Mouse (Mus musculus) embryonic facial prominence, embryonic 15.5 days (tissue): Measurements from ENCODE around the gene Gtf2h2. TPM values are rescaled to one million over a fixed set of nuclear protein-coding genes. Genes with fewer than 3 reads are reported as not detected.

Experiments used
- ATAC-seq: fragments of 200-750 bp; cut with Nextera tagmentation; 2 replicates; pipeline ENCODE4 v1.8.0; 2017; ENCODE audit warnings: low read depth, moderate TSS enrichment; ENCODE audit not compliant: insufficient number of reproducible peaks, low FRiP score, low TSS enrichment
- H3K27ac ChIP-seq: fragments of 300-500 bp; sonication (generic); replicated peaks from 2 replicates; pipeline ENCODE4 v1.5.1; 2015; ENCODE audit warnings: mild to moderate bottlenecking, inconsistent platforms
- H3K27me3 ChIP-seq: fragments of 300-500 bp; sonication (generic); 2 replicates; pipeline ENCODE4 v1.6.1; 2015; ENCODE audit warnings: inconsistent platforms
- H3K36me3 ChIP-seq: fragments of 300-500 bp; sonication (generic); 2 replicates; pipeline ENCODE4 v1.6.1; 2015; ENCODE audit warnings: mild to moderate bottlenecking, inconsistent platforms
- H3K4me1 ChIP-seq: fragments of 300-500 bp; sonication (generic); 2 replicates; pipeline ENCODE4 v1.6.1; 2015; ENCODE audit warnings: inconsistent platforms
- H3K4me2 ChIP-seq: fragments of 300-500 bp; sonication (generic); replicated peaks from 2 replicates; pipeline ENCODE4 v1.6.1; 2015; ENCODE audit warnings: mild to moderate bottlenecking, inconsistent platforms
- H3K4me3 ChIP-seq: fragments of 300-500 bp; sonication (generic); replicated peaks from 2 replicates; pipeline ENCODE4 v1.5.1; 2015; ENCODE audit warnings: mild to moderate bottlenecking, inconsistent platforms
- H3K9ac ChIP-seq: fragments of 300-500 bp; sonication (generic); 2 replicates; pipeline ENCODE4 v1.6.1; 2015; ENCODE audit warnings: inconsistent platforms
- H3K9me3 ChIP-seq: fragments of 300-500 bp; sonication (generic); replicated peaks from 2 replicates; pipeline ENCODE4 v1.6.1; 2016; ENCODE audit warnings: inconsistent platforms
- WGBS: fragments of 180-500 bp; shearing (Covaris S2); methylation state at CpG from one replicate; pipeline ENCODE4 v1.1.7; 2015; 5-methylcytosine and 5-hydroxymethylcytosine counted together
- polyA plus RNA-seq: library from polyadenylated mRNA; unstranded; fragments of >200 nt; fragmentation: Nextera tagmentation; extraction: Ambion mirVana; gene quantifications from 2 replicates; pipeline ENCODE4 v1.2.1, GENCODE M21; 2015

Gtf2h2 gene
- polyA plus RNA-seq, result 60.4 and 63.3 TPM in 2 replicates

DNA sequence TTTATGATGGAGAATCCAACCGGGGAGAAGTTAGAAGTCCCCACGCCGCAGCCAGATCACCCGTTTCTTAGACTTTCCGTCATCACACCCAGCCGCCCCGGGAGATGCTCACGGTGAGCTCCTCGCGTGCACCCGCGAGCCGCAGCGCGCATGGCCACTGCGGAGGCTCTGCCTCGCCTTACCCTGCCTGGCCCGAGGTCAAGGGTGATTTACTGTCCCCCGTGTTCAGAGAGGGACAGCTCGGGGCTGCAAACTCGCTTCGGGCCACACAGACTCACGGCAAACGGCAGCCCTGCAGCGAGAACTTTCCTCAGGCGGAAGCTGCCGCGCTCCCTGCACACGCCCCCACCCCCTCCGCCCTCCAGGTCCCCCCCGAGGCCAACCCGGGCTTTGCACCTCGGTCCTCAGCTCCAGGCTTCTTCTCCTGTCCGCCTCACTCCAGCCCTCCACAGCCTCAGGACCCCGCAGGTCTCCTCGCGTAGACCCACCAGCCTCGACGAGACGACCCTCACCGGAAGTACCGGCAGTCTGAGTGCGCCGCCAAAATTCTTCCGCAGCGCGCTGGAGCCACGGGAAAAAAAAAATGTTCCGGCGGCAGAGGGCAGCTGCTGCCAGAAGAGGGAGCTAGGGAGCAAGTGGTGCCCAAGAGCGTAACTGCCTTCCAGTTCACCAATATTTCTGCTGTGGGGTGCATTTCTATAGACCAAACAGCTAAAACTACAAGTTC is at the start of gene Gtf2h2:
Gene Gtf2h2, minus strand, starts transcription at position 519 of the 727 bp plus-strand sequence.
- peaks cover 9% of the 10 kb centered on the region; the same call in 1 of the 2 replicates for H3K4me1 ChIP-seq
- H3K9ac ChIP-seq, result peak within 1 kb of the TSS; percentile 93
- peak within 1 kb of the TSS; percentile 68 for H3K4me2 ChIP-seq
- H3K36me3 ChIP-seq, result peaks cover 13% of the 10 kb centered on the region
- H3K4me3 ChIP-seq, result peak within 1 kb of the TSS; percentile 92
- WGBS, result under 1% methylated on average over 51 of the region's 51 CpGs
- H3K27ac ChIP-seq, result peak within 1 kb of the TSS; percentile 85
- ATAC-seq, result peak; percentile 74
- H3K9me3 ChIP-seq, result no peaks in the 10 kb centered on the region
- H3K27me3 ChIP-seq, result no peaks in the 10 kb centered on the region

DNA sequence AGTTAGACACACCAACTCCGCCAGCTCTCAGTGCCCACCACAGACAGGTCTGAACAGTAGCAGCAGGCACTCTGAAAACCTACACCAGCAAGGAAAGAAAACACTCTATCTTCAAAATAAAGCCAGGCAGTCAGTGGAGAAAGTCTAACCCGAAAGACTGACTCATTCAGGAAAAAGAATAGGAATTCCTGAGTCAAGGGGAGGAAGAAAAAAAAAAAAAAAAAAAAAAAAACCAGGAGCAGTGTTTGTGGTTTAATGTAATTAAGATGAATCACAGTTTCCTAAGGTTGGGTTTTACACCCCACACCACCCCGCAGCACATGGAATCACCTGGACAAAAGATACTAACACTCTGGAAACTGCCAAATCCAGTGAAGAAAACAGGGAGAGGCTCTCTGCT is 43.8 kb upstream of the Gtf2h2 start:
- no peak overlapping the region for H3K27ac ChIP-seq
- H3K4me2 ChIP-seq, result no peak overlapping the region
- no peak for ATAC-seq
- H3K4me3 ChIP-seq, result no peak overlapping the region
- H3K9ac ChIP-seq, result no peak overlapping the region
- H3K36me3 ChIP-seq, result no peaks in the 10 kb centered on the region
- WGBS, result 61% methylated on average over 3 of the region's 3 CpGs
- H3K4me1 ChIP-seq, result no peaks in the 10 kb centered on the region
- no peaks in the 10 kb centered on the region for H3K27me3 ChIP-seq
- H3K9me3 ChIP-seq, result no peaks in the 10 kb centered on the region

DNA sequence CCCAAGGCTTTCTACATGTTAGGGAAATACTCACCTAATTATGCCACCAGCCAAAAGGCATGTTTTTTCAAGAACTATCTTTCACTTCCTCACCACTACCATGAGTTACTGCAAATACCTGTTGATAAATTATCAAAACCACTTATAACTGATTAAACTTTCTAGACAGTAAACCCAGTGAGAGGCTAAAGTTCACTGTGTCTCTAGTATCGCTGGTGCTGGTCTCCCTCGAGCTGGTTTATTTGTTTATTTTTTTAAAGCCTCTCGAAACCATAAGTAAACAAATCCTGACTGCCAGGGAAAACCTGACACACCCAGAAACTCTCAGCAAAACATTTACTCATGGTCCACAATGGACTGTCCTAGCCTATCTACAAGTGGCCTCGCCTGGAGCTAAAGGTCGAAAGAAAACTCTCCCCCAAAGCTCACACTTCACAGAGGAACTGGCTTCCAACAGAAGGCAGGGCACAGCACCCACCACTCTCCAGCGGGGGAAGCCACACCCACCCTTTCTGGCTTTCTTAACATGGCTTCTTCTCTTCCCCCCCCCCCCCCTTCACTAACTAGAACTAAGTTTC is 40.5 kb upstream of the Gtf2h2 start:
- Histone ChIP-seq H3K27ac (no peak overlapping the region), H3K36me3 (no peaks in the 10 kb centered on the region), H3K4me3 (no peak overlapping the region), H3K9me3 (no peaks in the 10 kb centered on the region), H3K27me3 (no peaks in the 10 kb centered on the region), H3K4me2 (no peak overlapping the region), H3K9ac (no peak overlapping the region), H3K4me1 (no peaks in the 10 kb centered on the region)
- WGBS, result 55% methylated on average over 6 of the region's 6 CpGs
- no peak for ATAC-seq

DNA sequence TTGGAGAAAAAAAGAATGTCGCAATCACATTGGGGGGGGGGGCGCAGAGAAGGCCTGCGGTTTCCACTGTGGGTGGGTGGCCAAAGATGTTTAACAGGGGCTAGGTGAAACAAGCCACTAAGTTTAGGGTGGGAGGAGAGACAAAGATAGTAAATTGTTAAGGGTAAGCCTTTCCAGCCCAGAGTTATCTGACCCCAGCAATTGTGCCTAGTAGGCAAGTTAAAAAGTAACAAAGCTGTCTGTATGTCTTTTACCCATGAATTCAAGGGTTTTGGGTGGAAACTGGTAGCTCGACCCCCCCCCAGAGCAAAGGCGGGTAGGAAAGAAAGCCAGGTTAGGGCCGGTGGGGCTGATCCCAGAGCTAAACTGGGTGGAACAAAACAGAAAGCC is 34.3 kb upstream of the Gtf2h2 start:
- no peak for ATAC-seq
- Histone ChIP-seq H3K36me3 (no peaks in the 10 kb centered on the region), H3K9ac (no peak overlapping the region), H3K4me2 (no peak overlapping the region), H3K4me1 (no peaks in the 10 kb centered on the region), H3K27me3 (no peaks in the 10 kb centered on the region), H3K27ac (no peak overlapping the region), H3K9me3 (no peaks in the 10 kb centered on the region), H3K4me3 (no peak overlapping the region)
- WGBS, result 67% methylated on average over 6 of the region's 6 CpGs

DNA sequence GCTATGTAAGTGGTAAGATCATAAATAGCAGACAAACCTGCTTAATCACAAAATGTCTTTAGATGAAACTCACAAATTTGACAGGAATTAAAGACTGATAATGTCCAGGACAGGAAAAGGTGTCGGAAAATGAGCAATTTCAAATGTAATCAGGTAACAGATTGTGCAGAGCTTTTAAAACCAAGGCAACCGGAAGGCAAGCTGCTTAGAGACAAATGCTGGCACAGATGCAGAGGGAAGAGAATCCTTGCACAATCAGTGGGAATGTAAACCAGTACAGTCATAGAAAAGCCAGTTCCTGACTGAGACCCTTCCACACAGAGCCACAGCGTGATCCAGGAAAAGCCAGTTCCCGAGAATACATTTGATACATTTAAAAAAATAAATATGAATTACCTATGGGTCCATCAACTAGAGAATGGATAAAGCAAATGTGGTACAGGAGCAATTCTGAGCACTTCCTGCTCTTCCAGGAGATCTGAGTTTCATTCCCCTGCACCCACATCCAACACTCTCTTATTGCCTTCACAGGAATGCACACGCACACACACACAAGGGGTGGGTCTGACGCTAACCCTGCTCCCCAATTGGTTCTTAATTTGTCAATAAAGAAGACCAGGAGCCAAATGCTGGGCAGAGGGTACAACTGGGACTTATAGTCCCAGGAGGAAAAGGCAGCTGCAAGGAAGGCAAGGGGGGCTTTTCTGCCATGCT is 33.7 kb upstream of the Gtf2h2 start:
- H3K36me3 ChIP-seq, result no peaks in the 10 kb centered on the region
- WGBS, result 62% methylated on average over 6 of the region's 6 CpGs
- no peaks in the 10 kb centered on the region for H3K9me3 ChIP-seq
- no peaks in the 10 kb centered on the region for H3K27me3 ChIP-seq
- H3K4me1 ChIP-seq, result no peaks in the 10 kb centered on the region
- H3K4me3 ChIP-seq, result no peak overlapping the region
- H3K4me2 ChIP-seq, result no peak overlapping the region
- ATAC-seq, result no peak
- no peak overlapping the region for H3K27ac ChIP-seq
- no peak overlapping the region for H3K9ac ChIP-seq

DNA sequence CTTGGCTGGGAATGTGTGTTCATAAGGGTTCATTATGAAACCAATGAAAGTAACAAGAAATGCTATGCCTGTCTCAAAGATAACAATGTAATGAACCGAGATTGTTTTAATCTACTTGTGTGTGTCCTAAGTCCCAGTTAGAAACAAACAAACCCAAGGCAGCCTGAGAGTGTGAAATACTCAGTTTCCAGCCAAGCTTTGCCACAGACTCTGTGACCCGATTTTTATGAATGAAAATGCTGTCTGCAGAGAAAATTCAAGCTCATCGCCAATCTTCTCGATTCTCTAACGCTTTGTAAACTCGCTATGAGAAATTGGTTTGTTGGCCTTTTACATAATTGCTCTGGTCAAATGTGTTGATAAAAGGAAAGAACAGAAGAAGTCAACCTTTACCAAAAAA is 32.5 kb upstream of the Gtf2h2 start:
- H3K27me3 ChIP-seq, result no peaks in the 10 kb centered on the region
- no peaks in the 10 kb centered on the region for H3K36me3 ChIP-seq
- no peak overlapping the region for H3K4me3 ChIP-seq
- no peak overlapping the region for H3K9ac ChIP-seq
- H3K4me2 ChIP-seq, result no peak overlapping the region
- WGBS, result 87% methylated on average over 6 of the region's 6 CpGs
- no peaks in the 10 kb centered on the region for H3K4me1 ChIP-seq
- ATAC-seq, result no peak
- no peaks in the 10 kb centered on the region for H3K9me3 ChIP-seq
- no peak overlapping the region for H3K27ac ChIP-seq

DNA sequence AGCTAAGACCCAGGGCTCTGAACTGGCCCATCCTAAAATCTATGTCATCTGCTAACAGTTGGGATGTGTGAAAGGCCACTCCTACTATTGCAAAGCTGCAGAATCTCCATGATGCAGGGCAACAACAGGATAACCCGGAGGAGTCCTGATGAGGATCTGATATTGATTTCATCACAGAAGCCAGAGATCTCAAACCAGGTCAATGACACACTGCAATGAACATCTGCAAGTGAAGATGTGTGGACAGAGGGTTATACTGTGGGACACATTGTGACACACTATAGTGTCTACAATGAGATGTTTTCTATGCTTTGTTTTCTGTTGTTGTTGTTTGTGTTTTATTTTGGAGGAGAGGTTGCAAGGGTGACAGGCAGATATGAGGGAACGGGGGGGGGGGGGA is 31.3 kb upstream of the Gtf2h2 start:
- no peak overlapping the region for H3K27ac ChIP-seq
- H3K27me3 ChIP-seq, result no peaks in the 10 kb centered on the region
- no peaks in the 10 kb centered on the region for H3K36me3 ChIP-seq
- no peak overlapping the region for H3K4me2 ChIP-seq
- no peaks in the 10 kb centered on the region for H3K4me1 ChIP-seq
- no peak overlapping the region for H3K4me3 ChIP-seq
- H3K9ac ChIP-seq, result no peak overlapping the region
- no peak for ATAC-seq
- WGBS, result 89% methylated on average over 2 of the region's 2 CpGs
- no peaks in the 10 kb centered on the region for H3K9me3 ChIP-seq

DNA sequence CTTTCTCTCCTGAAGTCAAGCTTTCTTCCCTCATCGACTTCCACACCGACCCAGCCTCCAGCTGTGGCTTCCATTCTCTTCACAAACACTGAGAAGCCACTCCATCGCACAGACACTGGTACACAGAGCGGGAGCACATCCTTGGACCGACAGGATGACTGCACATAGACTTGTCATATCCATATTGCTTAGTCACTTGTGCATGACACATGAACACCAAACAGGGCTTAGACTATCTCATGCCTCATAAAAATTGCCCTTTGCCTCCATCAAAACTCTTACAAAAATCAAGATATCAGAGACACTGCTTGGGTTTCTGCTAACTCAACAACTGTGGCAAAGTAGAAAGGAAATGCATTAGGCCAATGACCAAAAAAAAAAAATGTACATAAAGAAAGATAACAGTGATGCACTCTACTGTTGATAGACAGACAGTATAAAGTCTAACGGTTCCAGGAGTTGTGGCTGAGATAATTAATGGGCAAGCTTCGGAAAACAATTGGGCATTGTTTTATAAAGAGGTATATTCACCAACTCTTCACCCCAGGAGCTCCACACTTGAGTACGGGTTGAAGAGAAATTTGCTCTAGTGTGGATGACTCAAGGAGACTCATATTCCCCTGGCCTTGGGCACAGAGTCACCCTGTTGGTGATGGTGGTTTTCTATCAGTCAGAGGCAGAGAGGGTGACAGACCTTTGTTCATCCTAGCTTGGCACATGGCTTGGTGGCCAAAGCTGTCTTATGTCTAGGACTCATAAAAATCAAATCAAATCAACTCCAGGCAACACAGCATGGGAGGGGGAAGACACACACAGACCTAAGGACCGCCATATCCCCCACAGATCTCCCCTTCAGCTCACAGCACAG is 29.6 kb upstream of the Gtf2h2 start:
- Histone ChIP-seq H3K9ac (no peak overlapping the region), H3K9me3 (no peaks in the 10 kb centered on the region), H3K27me3 (no peaks in the 10 kb centered on the region), H3K4me2 (no peak overlapping the region), H3K36me3 (no peaks in the 10 kb centered on the region), H3K4me3 (no peak overlapping the region), H3K4me1 (peaks cover under 1% of the 10 kb centered on the region), H3K27ac (no peak overlapping the region)
- no peak for ATAC-seq
- whole genome bisulfite sequencing, result 82% methylated on average over 9 of the region's 9 CpGs

DNA sequence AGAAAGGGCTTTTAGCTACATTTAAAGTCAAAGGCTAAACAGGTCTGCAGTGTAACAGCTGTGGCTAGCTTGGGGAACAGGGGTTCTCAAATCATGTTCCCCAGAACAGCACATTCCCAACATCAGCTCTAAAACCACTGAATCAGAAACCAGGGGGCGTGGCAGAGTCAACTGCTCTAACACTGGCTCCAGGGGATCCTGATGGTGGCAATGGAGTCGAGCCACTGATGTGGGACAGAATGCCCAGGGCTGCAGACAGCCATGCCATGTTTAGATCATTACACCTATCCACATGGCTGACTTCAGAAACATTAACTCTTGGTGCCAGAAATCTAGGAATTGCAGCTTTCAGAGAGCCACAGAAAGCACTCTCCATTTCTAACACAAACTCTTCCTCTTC is 26.8 kb upstream of the Gtf2h2 start:
- Histone ChIP-seq H3K9ac (no peak overlapping the region), H3K4me2 (no peak overlapping the region), H3K4me3 (no peak overlapping the region), H3K27me3 (no peaks in the 10 kb centered on the region), H3K36me3 (no peaks in the 10 kb centered on the region), H3K27ac (peak overlapping the region; percentile 72), H3K9me3 (no peaks in the 10 kb centered on the region), H3K4me1 (peaks cover 9% of the 10 kb centered on the region)
- WGBS, result 54% methylated on average over 2 of the region's 2 CpGs
- no peak for ATAC-seq

DNA sequence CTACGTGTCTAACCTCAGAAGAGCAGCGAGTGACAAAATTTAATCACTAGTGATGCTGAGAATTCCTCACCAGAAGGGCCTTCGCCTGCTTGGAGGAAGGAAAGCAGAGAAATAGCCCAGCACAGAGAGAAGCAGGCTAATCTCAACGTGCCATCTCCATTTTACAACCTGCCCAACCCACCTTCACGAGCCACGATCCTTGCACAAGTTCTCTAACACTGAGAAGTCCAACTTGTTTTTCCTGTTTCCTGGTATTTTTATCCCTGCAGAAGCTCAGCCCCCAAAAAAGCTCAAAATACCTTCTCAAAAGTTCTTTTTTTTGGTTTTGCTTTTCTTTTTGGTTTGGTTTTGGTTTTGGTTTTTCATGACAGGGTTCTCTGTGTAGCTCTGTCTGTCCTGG is 25.8 kb upstream of the Gtf2h2 start:
- no peak overlapping the region for H3K4me2 ChIP-seq
- no peaks in the 10 kb centered on the region for H3K27me3 ChIP-seq
- H3K9me3 ChIP-seq, result no peaks in the 10 kb centered on the region
- H3K4me1 ChIP-seq, result peaks cover 9% of the 10 kb centered on the region
- H3K36me3 ChIP-seq, result no peaks in the 10 kb centered on the region
- H3K27ac ChIP-seq, result peak overlapping the region; percentile 72
- H3K9ac ChIP-seq, result no peak overlapping the region
- WGBS, result 65% methylated on average over 6 of the region's 6 CpGs
- H3K4me3 ChIP-seq, result no peak overlapping the region
- ATAC-seq, result no peak

DNA sequence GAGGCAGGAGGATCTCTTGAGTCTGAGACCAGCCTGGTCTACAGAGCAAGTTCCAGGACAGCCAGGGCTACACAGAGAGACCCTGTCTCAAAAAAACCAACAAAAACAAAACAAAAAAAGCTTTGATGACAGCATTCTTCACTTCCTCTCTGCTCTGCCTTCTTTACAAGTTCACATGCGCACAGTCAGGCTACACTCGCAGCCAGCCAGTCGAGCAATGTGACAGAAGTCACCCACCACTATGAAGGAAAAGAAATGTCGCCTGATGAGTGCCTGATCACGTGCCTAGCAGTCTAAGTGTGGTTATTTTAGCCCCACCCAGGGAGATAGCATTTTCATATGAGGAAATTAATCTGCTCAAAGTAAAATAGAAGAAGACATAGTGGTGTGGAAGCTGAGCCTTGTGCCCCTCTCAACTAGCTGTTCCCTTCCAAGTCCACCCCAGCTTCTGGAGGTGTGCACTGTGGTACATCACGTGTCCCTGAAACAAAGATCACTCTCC is 25.3 kb upstream of the Gtf2h2 start:
- Histone ChIP-seq H3K4me3 (no peak overlapping the region), H3K36me3 (no peaks in the 10 kb centered on the region), H3K27me3 (no peaks in the 10 kb centered on the region), H3K9ac (no peak overlapping the region), H3K27ac (peak overlapping the region; percentile 72), H3K9me3 (no peaks in the 10 kb centered on the region), H3K4me1 (peaks cover 9% of the 10 kb centered on the region), H3K4me2 (no peak overlapping the region)
- no peak for ATAC-seq
- WGBS, result 78% methylated on average over 6 of the region's 6 CpGs
